Mouse (Mus musculus) cerebellum, adult 11-12 months (tissue): Measurements from ENCODE around the gene Tgm6.
A peak's percentile ranks its signal among the peaks of the same experiment; 100 is the strongest.

Experiments used
- DNase-seq: peaks from one replicate; pipeline ENCODE4 v3.0.0; 2022

Tgm6 gene

GRCm38 (mm10) chr2:130112116-130112515 is at the start of gene Tgm6:
TSS of gene Tgm6 (plus strand) at chr2:130112416.
- no peak for DNase-seq

GRCm38 (mm10) chr2:130068228-130068627 is 44.0 kb upstream of the Tgm6 start:
- no peak for DNase-seq

DNA sequence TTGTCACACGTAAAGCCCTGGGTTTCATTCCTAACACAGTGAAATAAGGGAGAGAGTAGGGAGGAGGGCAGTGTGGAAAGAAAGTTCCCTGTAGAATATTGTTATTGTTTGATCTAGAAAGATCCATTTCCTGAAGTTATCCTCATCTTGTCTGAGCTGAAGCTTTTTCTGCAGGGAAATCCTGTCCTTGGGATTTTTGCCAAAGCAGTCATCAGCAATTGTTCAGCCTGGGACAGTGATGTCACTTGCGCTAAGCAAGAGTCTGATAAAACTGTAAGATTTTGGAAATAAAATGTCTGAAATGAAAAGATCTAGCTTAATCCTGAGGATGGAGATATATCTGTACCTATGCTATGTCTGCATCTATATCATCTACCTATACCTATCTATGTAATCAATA is 41.8 kb upstream of the Tgm6 start:
- DNase-seq, result no peak

- no peak for DNase-seq
Measured at GRCm38 (mm10) chr2:130112804-130113203, 588 bp downstream of the Tgm6 start.

- no peak for DNase-seq
Measured at GRCm38 (mm10) chr2:130113379-130113778, 1.2 kb downstream of the Tgm6 start.

GRCm38 (mm10) chr2:130118649-130119048 is 6.4 kb downstream of the Tgm6 start:
- DNase-seq, result no peak

DNA sequence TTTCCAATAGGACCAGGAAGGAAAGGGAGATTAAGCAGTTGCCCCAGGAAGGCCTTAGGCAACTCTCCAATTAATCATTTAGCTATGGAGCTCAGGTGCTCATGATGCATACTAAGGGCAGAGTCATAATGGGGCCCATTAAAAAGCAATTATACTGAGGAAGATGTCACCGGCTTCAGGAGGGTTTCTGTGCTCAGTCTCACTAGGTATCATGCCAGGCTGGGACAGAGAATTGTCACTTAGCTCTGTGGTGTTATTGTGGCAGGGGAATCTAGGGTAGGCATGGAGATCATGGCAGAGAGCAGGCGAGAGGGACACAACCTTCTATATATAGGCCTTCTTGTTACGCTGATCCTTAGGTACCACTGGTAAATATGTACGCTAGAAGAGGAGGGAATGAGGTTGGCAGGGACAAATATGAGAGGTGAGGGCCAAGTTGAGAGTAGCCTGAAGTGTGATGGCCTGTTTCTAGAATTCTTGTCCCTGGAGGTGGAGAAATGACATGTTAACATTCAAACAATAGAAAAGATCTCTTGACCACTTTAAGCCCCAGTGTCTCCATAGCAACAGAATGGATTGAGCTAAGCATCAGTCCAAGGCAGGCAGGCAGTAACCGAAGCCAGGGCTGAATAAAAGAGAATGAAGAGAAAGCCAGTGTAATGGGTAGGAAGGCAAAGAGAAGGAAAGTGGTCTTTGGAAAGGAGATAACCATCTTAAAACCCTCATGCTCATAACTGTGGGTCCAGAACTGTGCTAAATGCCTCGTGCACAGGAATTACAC is 13.3 kb downstream of the Tgm6 start:
- DNase-seq, result no peak

- no peak for DNase-seq
Measured at GRCm38 (mm10) chr2:130126073-130126472, 13.9 kb downstream of the Tgm6 start.

- no peak for DNase-seq
Measured at GRCm38 (mm10) chr2:130129687-130130086, 17.5 kb downstream of the Tgm6 start.

- no peak for DNase-seq
Measured at GRCm38 (mm10) chr2:130143011-130143410, 30.8 kb downstream of the Tgm6 start.

- DNase-seq, result no peak
Measured at GRCm38 (mm10) chr2:130144703-130145324, 32.6 kb downstream of the Tgm6 start.

DNA sequence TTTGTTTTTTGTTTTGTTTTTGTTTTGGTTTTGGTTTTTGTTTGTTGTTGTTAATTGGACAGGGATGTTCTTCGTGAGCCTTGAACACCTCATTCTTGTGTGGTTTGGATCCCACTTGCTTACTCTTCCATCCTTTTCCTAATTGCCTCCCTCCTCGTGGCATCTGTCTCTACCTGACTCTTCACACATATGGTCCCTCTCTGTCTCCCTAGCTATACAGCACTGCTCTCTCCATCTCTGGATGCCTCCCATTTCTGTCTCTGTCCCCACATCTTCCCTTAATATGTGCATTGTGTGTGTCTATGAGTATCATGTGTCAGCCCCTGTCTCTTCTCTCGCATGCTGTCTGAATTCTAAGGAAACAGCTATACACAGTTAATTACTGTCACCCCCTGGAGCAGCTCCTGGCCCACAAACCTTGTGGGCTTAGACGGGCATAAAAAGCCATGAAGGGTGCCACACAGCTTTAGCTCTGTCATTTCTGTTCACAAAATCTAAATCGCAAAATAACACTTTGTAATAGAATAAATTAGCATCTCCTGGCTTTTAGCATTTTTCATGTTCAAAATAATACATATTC is 34.0 kb downstream of the Tgm6 start:
- DNase-seq, result no peak

- no peak for DNase-seq
Measured at GRCm38 (mm10) chr2:130155171-130155570, 43.0 kb downstream of the Tgm6 start.

DNA sequence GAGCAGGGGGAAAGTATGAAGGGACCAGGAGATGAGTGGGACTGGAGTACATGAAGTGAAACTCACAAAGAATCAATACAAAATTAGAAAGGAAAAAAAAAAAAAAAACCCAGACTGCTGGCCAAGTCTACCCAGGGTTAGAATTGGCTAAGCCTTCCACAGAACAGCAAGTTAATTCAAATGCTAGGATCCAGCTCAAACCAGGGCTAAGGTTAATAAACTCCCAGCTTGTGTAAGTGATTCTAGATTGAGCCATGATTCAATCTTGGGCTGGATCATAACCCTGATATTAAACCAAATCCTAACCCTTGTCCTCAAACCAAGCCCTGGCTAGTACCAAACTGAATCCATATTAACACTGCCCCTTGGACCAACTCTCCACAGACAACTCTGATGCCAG is 43.6 kb downstream of the Tgm6 start:
- DNase-seq, result no peak

DNA sequence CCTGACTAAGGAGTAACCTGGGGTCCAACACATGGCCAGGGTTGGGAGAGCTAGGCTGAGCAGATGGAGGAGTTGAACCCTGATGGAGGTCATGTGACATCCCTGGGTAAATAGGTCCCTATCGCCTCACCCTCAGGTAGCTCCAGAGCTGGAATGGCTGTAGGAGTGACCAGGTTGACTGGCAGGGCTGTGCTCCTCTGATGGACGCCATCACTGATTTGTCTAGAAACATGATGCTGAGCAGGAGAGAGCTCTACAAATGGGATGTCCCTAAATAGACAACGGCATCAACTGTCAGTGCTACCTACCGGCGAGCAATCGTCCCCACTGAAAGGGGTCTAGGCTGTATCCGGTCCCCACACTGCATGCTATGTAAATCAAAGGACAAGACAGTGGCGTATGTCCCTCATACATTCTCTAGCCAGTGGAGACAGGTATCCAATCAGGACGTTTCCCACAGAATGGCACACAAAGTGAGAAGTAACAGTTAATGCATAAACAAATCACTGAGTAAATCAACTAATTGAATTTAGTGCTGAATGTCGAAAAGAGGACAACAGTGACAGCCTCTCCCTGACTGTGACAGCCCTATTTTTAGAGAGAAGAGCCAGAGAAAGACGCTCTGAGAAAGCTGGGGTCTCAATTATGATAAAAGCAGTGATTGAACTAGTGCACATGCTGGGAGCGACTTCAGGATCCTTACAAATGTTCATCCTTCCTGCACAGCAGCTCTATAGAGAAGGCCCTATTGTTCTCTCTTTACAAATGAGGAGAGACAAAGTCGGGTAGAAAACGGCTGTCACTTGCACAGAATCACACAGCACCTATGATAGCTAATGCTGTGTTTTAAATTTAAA is 45.2 kb downstream of the Tgm6 start:
- DNase-seq, result no peak

GRCm38 (mm10) chr2:130158088-130158437 is 45.8 kb downstream of the Tgm6 start:
- DNase-seq, result no peak

- no peak for DNase-seq
Measured at GRCm38 (mm10) chr2:130162701-130163100, 50.5 kb downstream of the Tgm6 start.

- DNase-seq, result peak; percentile 51
Measured at GRCm38 (mm10) chr2:130166311-130167214, 54.3 kb downstream of the Tgm6 start.

- no peak for DNase-seq
Measured at GRCm38 (mm10) chr2:130167861-130168260, 55.6 kb downstream of the Tgm6 start.

- DNase-seq, result no peak
Measured at GRCm38 (mm10) chr2:130171674-130172073, 59.5 kb downstream of the Tgm6 start.

DNA sequence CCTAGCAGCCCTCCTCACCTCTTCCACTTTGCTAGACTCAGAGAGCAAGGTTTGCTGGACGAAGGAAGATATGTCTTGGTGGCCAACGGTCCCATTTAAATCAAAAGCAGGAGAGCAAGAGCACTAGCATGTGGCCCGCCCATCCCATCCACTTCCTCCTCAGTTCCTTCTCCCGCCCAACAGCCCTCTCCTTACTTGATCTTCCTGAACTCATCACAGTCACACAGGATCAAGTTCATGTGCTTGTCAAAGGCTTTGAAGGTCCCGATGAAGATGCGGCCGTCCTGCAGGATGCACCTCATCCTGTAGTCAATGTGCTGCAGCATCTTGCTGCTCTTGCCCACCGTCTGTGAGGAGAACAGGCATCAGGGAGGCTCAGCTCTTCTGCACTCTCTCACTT is 64.6 kb downstream of the Tgm6 start:
- no peak for DNase-seq

- DNase-seq, result no peak
Measured at GRCm38 (mm10) chr2:130178381-130178705, 66.1 kb downstream of the Tgm6 start.
